Mouse (Mus musculus) MEL (cell line): Measurements from ENCODE around the gene Helz.

ENCODE experiments used
- BHLHE40 ChIP-seq: IDR thresholded peaks from 2 replicates; pipeline ENCODE4 v1.6.1; 2012; ENCODE audit warnings: low read depth, mild to moderate bottlenecking, inconsistent platforms, low read length, improper control_type of control experiment, borderline replicate concordance
- CTCF ChIP-seq, 3 experiments: IDR thresholded peaks in 2 of 3; conservative IDR thresholded peaks in 1 of 3; 2 replicates each; pipeline ENCODE4 v1.5.1; 2011 to 2012; ENCODE audit warnings: low read length in 3 of 3, low read depth in 2 of 3, mild to moderate bottlenecking in 2 of 3, improper control_type of control experiment in 1 of 3, inconsistent platforms in 1 of 3, mixed read lengths in 1 of 3, moderate library complexity in 1 of 3; ENCODE audit not compliant: control insufficient read depth in 1 of 3, insufficient read depth in 1 of 3, poor library complexity in 1 of 3, severe bottlenecking in 1 of 3
- GABPA ChIP-seq: IDR thresholded peaks from 2 replicates; pipeline ENCODE4 v1.6.1; 2012; ENCODE audit warnings: low read depth, mild to moderate bottlenecking, inconsistent platforms, low read length, improper control_type of control experiment, moderate library complexity
- GATA1 ChIP-seq: IDR thresholded peaks from 2 replicates; pipeline ENCODE4 v1.6.1; 2011; ENCODE audit warnings: low read depth, low read length, improper control_type of control experiment
- HCFC1 ChIP-seq: IDR thresholded peaks from 2 replicates; pipeline ENCODE4 v1.6.1; 2012; ENCODE audit warnings: low read depth, mild to moderate bottlenecking, inconsistent platforms, low read length, improper control_type of control experiment, moderate library complexity
- POLR2A ChIP-seq, 2 experiments: IDR thresholded peaks; 2 replicates each; pipeline ENCODE4 v1.6.1; 2011 to 2012; ENCODE audit warnings: low read length in 2 of 2, mild to moderate bottlenecking in 2 of 2, control low read depth in 1 of 2, improper control_type of control experiment in 1 of 2, low read depth in 1 of 2, moderate library complexity in 1 of 2; ENCODE audit not compliant: control insufficient read depth in 1 of 2, insufficient read depth in 1 of 2, poor library complexity in 1 of 2
- ZKSCAN1 ChIP-seq: IDR thresholded peaks from 2 replicates; pipeline ENCODE4 v1.6.1; 2012; ENCODE audit warnings: low read depth, mild to moderate bottlenecking, inconsistent platforms, low read length, improper control_type of control experiment, moderate library complexity
- ZMIZ1 ChIP-seq: IDR thresholded peaks from 2 replicates; pipeline ENCODE4 v1.6.1; 2012; ENCODE audit warnings: low read depth, mild to moderate bottlenecking, inconsistent platforms, low read length, improper control_type of control experiment, moderate library complexity
- ZNF384 ChIP-seq: IDR thresholded peaks from 2 replicates; pipeline ENCODE4 v1.6.1; 2012; ENCODE audit warnings: low read depth, mild to moderate bottlenecking, inconsistent platforms, low read length, improper control_type of control experiment

- TF ChIP-seq BHLHE40 (no peak), GABPA (no peak), POLR2A (IDR thresholded peaks at IDR 0.05; ENCODE audit: control insufficient read depth in 1 of 2, insufficient read depth in 1 of 2, low read depth in 1 of 2, low read length in 2 of 2, poor library complexity in 1 of 2) (no peak), ZMIZ1 (no peak), HCFC1 (no peak), ZNF384 (no peak), GATA1 (no peak), ZKSCAN1 (no peak), CTCF (IDR thresholded peaks at IDR 0.05 in 2 of 3, conservative IDR thresholded peaks at IDR 0.05 in 1 of 3; ENCODE audit: control insufficient read depth in 1 of 3, insufficient read depth in 1 of 3, low read depth in 2 of 3, low read length in 3 of 3, poor library complexity in 1 of 3, severe bottlenecking in 1 of 3) (no peak)
Observed at GRCm38 (mm10) chr11:107538994-107539393, 8.7 kb upstream of the Helz start.
